Mouse (Mus musculus): ENCODE data around the gene Fam166b. TPM values are rescaled to one million over a fixed set of nuclear protein-coding genes. Genes with fewer than 3 reads are reported as not detected.

Gene Fam166b
- total and polyA plus RNA-seq, 2 experiments from 2014 or later = 0.96 to 1.3 TPM

- ATAC-seq = no peak
- WGBS = 88% methylated on average over 5 of the region's 5 CpGs
These were observed 32.6 kb downstream of the Fam166b start for GRCm38 (mm10) chr4:43396381-43396780.

GRCm38 (mm10) chr4:43395836-43396235 is 33.1 kb downstream of the Fam166b start:
- no peaks in the 10 kb centered on the region for H3K36me3 ChIP-seq (ENCODE audit: insufficient read depth)
- no peaks in the 10 kb centered on the region for H3K4me1 ChIP-seq (ENCODE audit: insufficient read depth)
- no peak overlapping the region for H3K4me3 ChIP-seq (ENCODE audit: low read depth, low read length)
- TF ChIP-seq CTCF (IDR thresholded peaks at IDR 0.05; ENCODE audit: low read depth) = no peak
- H3K4me2 ChIP-seq (ENCODE audit: low read depth) = no peak overlapping the region
- ATAC-seq (no peak), DNase-seq (no peak)
- no peaks in the 10 kb centered on the region for H3K27me3 ChIP-seq (ENCODE audit: insufficient read depth, low read length)
- WGBS = 82% methylated on average over 9 of the region's 9 CpGs
- no peak overlapping the region for H3K9ac ChIP-seq
- no peak overlapping the region for H3K27ac ChIP-seq (ENCODE audit: low read depth, low read length)
- no peaks in the 10 kb centered on the region for H3K9me3 ChIP-seq (ENCODE audit: low read length)

More at GRCm38 (mm10) chr4:43396381-43396780, 32.6 kb downstream of the Fam166b start:
- Histone ChIP-seq H3K4me2 (ENCODE audit: low read depth) (no peak overlapping the region), H3K9ac (no peak overlapping the region), H3K4me3 (ENCODE audit: low read depth, low read length) (no peak overlapping the region), H3K27me3 (ENCODE audit: insufficient read depth, low read length) (no peaks in the 10 kb centered on the region), H3K4me1 (ENCODE audit: insufficient read depth) (no peaks in the 10 kb centered on the region), H3K27ac (ENCODE audit: low read depth, low read length) (no peak overlapping the region), H3K36me3 (ENCODE audit: insufficient read depth) (no peaks in the 10 kb centered on the region), H3K9me3 (ENCODE audit: low read length) (no peaks in the 10 kb centered on the region)
- TF ChIP-seq CTCF (IDR thresholded peaks at IDR 0.05; ENCODE audit: low read depth) = no peak
- DNase-seq = no peak

GRCm38 (mm10) chr4:43395147-43395546 is 33.8 kb downstream of the Fam166b start:
- no peak for TF ChIP-seq CTCF (IDR thresholded peaks at IDR 0.05; ENCODE audit: low read depth)
- DNase-seq (no peak), ATAC-seq (no peak)
- Histone ChIP-seq H3K4me3 (ENCODE audit: low read depth, low read length) (no peak overlapping the region), H3K9ac (no peak overlapping the region), H3K4me2 (ENCODE audit: low read depth) (no peak overlapping the region), H3K9me3 (ENCODE audit: low read length) (no peaks in the 10 kb centered on the region), H3K27ac (ENCODE audit: low read depth, low read length) (no peak overlapping the region), H3K4me1 (ENCODE audit: insufficient read depth) (no peaks in the 10 kb centered on the region), H3K36me3 (ENCODE audit: insufficient read depth) (no peaks in the 10 kb centered on the region), H3K27me3 (ENCODE audit: insufficient read depth, low read length) (no peaks in the 10 kb centered on the region)
- 90% methylated on average over 5 of the region's 5 CpGs for WGBS

GRCm38 (mm10) chr4:43394345-43394891 is 34.5 kb downstream of the Fam166b start:
- DNase-seq = no peak
- no peaks in the 10 kb centered on the region for H3K4me1 ChIP-seq (ENCODE audit: insufficient read depth)
- no peaks in the 10 kb centered on the region for H3K27me3 ChIP-seq (ENCODE audit: insufficient read depth, low read length)
- no peak overlapping the region for H3K4me2 ChIP-seq (ENCODE audit: low read depth)
- WGBS = 77% methylated on average over 15 of the region's 15 CpGs
- no peak for TF ChIP-seq CTCF (IDR thresholded peaks at IDR 0.05; ENCODE audit: low read depth)
- H3K4me3 ChIP-seq (ENCODE audit: low read depth, low read length) = no peak overlapping the region
- H3K27ac ChIP-seq (ENCODE audit: low read depth, low read length) = no peak overlapping the region
- ATAC-seq = no peak
- H3K9me3 ChIP-seq (ENCODE audit: low read length) = no peaks in the 10 kb centered on the region
- H3K9ac ChIP-seq = no peak overlapping the region
- H3K36me3 ChIP-seq (ENCODE audit: insufficient read depth) = no peaks in the 10 kb centered on the region

GRCm38 (mm10) chr4:43391521-43392050 is 37.3 kb downstream of the Fam166b start:
- Histone ChIP-seq H3K4me2 (ENCODE audit: low read depth) (no peak overlapping the region), H3K36me3 (ENCODE audit: insufficient read depth) (no peaks in the 10 kb centered on the region), H3K9ac (no peak overlapping the region), H3K27ac (ENCODE audit: low read depth, low read length) (no peak overlapping the region), H3K9me3 (ENCODE audit: low read length) (no peaks in the 10 kb centered on the region), H3K4me1 (ENCODE audit: insufficient read depth) (no peaks in the 10 kb centered on the region), H3K4me3 (ENCODE audit: low read depth, low read length) (no peak overlapping the region), H3K27me3 (ENCODE audit: insufficient read depth, low read length) (no peaks in the 10 kb centered on the region)
- 80% methylated on average over 3 of the region's 3 CpGs for WGBS
- no peak for DNase-seq
- ATAC-seq = no peak
- TF ChIP-seq CTCF (IDR thresholded peaks at IDR 0.05; ENCODE audit: low read depth) = no peak

GRCm38 (mm10) chr4:43389845-43390440 is 39.0 kb downstream of the Fam166b start:
- ATAC-seq = no peak
- Histone ChIP-seq H3K36me3 (ENCODE audit: insufficient read depth) (no peaks in the 10 kb centered on the region), H3K9ac (no peak overlapping the region), H3K4me3 (ENCODE audit: low read depth, low read length) (no peak overlapping the region), H3K27me3 (ENCODE audit: insufficient read depth, low read length) (no peaks in the 10 kb centered on the region), H3K27ac (ENCODE audit: low read depth, low read length) (no peak overlapping the region), H3K4me2 (ENCODE audit: low read depth) (no peak overlapping the region), H3K4me1 (ENCODE audit: insufficient read depth) (no peaks in the 10 kb centered on the region), H3K9me3 (ENCODE audit: low read length) (no peaks in the 10 kb centered on the region)
- TF ChIP-seq CTCF (IDR thresholded peaks at IDR 0.05; ENCODE audit: low read depth) = no peak
- WGBS = 67% methylated on average over 9 of the region's 9 CpGs
- no peak for DNase-seq

- ATAC-seq (no peak), DNase-seq (no peak)
- Histone ChIP-seq H3K27ac (ENCODE audit: low read depth, low read length) (no peak overlapping the region), H3K27me3 (ENCODE audit: insufficient read depth, low read length) (no peaks in the 10 kb centered on the region), H3K4me3 (ENCODE audit: low read depth, low read length) (no peak overlapping the region), H3K9ac (no peak overlapping the region), H3K4me2 (ENCODE audit: low read depth) (no peak overlapping the region), H3K4me1 (ENCODE audit: insufficient read depth) (no peaks in the 10 kb centered on the region), H3K9me3 (ENCODE audit: low read length) (no peaks in the 10 kb centered on the region), H3K36me3 (ENCODE audit: insufficient read depth) (no peaks in the 10 kb centered on the region)
- no peak for TF ChIP-seq CTCF (IDR thresholded peaks at IDR 0.05; ENCODE audit: low read depth)
- WGBS = 94% methylated on average over 2 of the region's 2 CpGs
These were observed 39.5 kb downstream of the Fam166b start for GRCm38 (mm10) chr4:43389390-43389789.
